Mouse (Mus musculus) heart, adult 11 months (tissue): ENCODE measurements at regions not wholly inside any gene's neighbourhood (a gene's known extent, or its start where the extent isn't known, plus 50 kb on each side); places are given as distances from the start of the nearest gene placed in this dataset.

Source experiments
- DNase-seq: peaks from one replicate; pipeline ENCODE4 v3.0.0; 2022

GRCm38 (mm10) chr15:4630611-4631010, 96.4 kb upstream of the C6 start:
- DNase-seq: peak; percentile 90

- peak; percentile 86 for DNase-seq
Observed at GRCm38 (mm10) chr15:4641666-4642065, 85.3 kb upstream of the C6 start.

GRCm38 (mm10) chr15:4642859-4643258, 84.1 kb upstream of the C6 start:
- peak; percentile 86 for DNase-seq

GRCm38 (mm10) chr15:4643888-4644606, 82.9 kb upstream of the C6 start:
- DNase-seq: no peak

- DNase-seq: no peak
Observed at GRCm38 (mm10) chr15:4648626-4649025, 78.3 kb upstream of the C6 start.

- DNase-seq: peak; percentile 91
Observed at GRCm38 (mm10) chr15:4653706-4654105, 73.3 kb upstream of the C6 start.

GRCm38 (mm10) chr15:4672859-4673258, 54.1 kb upstream of the C6 start:
- DNase-seq: peak; percentile 44
